Mouse (Mus musculus): ENCODE data around the gene Nosip.

Gene Nosip

DNA sequence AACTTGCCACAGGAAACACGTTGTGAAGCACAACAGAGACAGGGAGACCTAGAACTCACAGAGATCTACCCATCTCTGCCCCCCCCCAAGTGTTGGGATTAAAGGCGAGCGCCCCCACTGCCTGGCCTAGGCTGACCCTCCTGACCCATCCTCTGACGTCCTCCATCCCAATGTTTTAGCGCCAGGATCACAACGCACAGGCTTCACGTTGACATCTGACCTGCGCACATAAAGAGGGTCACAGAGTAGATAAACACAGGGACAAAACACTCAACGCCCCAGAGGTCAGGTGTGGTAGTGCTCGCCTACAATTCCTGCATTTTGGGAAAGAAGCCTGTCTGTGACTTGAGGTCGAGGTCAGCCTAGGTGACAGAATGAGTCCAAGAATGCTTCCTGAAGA, 25.5 kb upstream of the Nosip start:
- DNase-seq = no peak

DNA sequence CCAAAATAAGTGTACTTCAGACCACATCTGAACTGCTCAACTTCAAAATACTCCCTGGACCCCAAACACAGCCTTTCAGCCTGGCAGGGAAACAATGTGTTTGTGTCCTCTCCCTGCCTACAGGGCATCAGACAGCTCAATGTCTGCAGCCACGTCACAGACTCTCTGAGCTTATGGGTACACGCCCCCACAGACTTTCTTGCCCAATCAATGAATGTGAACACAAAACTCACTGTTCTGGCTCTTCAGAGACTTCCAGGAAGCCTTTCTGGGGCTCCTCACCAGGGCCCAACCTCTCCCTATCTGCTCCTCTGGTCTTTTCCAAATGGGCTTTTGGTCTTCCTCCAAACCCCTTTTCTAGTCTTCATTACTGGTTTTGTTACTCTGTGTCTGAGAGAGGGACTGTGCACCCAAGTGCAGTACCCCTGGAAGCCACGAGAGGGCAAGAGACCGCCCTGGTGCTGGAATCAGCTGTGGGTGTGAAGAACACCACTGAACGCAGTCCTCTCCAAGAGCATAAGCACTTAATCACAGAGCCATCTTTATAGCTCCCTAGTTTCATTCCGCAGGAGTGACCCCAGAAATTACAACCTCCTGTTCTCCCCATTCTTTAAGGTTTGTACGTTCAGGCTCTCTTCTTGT, 24.4 kb upstream of the Nosip start:
- peak; percentile 52 for DNase-seq

DNA sequence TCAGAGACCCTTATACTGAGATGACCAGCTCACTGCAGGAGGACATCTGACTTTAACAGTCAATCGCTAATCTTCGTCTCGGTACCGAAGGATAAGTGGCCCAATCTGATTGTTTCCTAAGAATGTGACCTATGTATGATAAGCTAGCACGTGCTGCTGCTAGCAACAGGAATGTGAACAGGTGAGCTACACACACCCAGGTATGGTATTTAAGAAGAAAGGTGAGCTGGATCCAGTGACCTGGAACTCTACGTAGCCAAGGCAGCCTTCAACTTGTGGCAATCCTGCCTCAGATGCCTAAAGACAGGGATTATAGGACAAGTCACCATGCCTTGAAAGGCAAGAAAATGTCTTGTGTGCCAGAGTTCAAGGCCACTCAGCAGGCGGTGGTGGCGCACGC, 23.8 kb upstream of the Nosip start:
- no peak for DNase-seq

DNA sequence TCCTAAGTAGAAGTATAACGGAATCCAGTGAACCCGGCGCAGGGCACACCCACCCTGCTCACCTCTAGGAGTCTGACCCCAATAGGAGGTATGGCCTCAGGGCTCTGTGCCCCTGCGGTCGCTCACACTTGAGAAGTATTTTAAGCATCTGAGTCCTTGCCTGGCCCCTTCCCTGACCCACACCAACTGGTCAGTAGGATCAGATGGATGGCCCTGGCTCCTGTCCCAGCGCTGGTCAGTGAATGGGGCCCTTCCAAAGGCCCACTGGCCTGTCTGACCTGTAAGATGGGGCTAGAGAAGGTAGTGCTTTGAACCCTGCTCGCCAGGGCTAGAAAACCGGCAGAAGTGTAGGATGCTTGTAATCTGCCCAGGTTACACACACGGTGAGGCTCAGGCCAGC, 21.4 kb upstream of the Nosip start:
- DNase-seq = no peak

DNA sequence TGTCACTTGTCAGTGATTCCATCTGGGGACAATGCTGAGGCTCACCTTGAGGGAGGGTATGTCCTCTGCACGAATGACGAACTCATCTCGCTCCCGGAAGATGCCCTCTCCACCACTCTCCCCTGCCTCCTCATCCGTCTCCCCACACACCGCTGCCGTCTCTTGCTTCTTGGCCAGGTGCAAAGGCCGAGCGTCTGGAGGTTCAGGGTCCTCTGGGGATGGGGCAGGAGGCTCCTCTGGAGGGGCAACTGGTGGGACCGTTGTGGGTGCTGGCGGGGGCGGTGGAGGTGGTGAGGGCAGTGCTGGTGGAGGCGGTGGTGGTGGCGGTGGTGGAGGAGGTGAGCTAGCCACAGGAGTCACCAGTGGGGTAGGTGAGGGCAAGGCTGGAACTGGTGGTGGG, 18.9 kb upstream of the Nosip start:
- DNase-seq = no peak

DNA sequence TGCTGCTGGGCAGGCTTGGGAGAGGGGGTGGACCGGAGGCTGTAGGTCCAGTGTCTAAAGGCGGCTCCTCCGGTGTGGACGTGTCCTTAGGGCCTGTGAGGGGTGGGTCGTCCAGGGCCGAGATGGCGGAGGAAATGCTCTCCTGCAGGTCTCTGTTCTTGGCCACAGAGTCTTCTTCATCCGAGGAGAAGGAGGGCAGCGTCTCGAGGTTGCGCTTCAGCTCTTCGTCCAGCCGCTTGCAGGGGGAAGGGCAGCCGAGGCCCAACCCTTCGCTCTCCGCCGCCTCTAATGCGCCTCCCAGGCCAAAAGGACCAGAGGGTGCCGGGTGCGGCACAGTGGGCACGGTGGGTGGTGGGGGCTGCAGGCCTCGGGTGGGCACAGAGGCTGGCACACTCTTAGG, 16.5 kb upstream of the Nosip start:
- no peak for DNase-seq

DNA sequence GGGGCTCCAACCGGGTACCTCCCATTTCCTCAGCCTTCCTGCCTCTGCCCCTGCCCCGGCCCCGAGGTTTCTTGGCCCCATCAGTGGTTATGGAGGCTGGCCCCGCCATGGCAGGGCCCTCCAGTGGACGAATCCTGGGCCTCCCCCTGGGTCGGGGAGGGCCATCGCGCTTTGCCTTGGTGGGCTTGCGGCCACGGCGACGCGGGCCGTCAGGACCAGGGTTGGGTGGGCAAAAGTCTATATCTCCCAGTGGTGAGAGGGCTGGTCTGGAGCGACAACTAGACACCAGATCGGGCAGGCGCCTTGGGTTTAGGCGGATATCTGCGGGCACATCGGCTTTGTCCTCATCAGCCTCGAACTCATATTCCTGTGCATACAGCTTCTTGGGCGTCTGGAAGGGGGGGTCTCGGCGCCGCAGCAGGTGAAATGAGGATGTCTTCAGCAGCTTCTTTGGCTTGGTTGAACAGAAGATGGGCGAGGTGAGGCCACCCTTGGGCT, 15.3 kb upstream of the Nosip start:
- no peak for DNase-seq

DNA sequence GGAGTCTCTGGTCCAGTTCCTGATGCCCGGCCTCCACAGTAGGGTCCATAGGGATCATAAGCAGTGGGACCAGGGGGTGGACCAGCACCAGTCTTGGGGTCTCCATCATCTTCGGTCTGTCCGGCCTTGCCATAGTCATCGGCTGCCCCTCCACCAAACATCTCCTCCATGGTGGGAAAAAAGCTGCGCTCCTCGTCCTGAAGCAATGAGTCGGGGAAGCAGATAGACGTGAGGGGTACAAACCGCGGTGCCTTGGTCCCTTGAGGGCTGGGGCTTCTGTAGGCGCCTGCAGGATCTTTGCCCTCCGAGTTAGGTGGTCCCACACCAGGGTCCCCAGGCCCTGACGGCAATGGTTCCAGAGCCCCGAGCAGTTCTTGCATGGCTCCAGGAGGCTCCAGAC, 14.7 kb upstream of the Nosip start:
- DNase-seq = no peak

DNA sequence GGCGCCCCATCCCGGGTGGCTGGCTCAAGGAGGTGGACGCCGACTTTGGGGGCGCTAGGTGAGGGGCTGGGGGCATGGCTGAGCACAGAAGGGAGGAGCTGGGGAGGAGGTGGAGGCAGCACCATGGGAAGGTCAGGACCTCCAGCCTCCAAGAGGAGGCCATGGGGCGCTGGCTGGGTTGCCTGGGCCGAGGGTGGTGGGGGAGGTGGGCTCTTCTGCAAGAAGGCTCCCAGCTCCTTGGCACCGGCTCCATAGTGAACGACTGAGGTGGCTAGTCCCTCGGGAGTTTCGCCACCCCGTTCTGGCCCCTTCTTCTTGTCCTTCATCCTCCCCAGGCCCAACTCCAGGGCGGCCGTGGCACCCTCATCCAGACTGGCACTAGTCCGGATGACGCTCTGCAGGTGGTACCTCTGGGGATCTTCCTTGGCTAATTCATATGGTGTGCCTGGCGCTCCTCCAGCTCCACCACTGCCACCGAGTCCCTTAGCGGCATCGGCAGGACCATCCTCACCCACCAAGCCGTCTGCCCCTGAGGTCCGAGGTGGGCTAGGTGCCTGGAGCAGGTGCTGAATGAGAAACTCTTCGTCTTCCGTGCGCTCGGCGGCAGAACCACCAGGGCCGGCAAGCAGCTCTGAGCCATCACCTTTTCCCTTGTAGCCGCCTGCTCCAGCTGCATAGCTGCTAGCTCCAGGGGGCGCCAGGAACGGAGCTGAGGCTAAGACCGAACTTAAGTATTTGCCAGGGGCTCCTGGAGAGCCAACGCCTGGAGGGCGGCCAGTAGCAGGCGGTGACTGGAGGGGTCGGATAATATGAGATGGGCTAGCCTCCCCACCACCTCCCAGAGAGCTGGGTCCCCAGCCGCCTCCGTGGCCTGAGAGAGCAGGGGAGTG, 14.0 kb upstream of the Nosip start:
- DNase-seq = peak in 1 of 2 experiments; percentile 40

DNA sequence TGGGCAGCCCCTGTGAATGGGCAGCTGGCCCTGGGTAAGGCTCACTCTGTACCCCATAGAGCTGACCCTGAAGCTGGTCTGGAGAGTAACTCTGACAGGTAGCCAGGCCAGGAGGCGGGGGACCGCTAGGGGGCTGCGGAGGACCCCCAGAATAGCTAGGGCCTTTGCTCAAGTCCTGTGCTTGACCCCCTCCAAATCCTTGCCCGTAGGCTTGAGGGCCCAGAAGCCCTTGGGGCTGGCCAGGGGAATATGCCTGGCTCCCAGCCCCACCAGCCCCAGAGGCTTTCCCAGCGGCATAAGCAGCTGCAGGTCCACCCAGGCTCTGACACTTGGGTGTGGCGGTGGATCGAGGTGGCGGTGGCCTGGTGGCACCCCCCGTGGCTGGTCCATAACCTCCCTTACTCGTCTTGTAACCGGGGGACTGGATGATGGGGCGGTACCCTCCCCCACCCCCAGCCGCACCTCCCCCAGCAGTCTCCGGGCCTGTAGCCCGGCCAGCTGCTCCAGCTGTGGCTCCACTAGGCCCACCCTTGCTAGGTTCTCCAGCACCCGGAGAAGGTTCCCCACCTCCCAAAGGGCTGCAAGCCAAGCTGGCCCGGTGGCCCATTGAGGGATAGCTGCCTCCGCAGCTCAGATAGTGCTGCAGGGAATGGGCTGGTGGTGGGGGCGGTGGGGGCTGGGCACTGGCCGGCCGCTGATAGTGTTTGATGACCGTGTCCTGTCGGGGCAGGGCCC, 13.1 kb upstream of the Nosip start:
- DNase-seq = no peak

DNA sequence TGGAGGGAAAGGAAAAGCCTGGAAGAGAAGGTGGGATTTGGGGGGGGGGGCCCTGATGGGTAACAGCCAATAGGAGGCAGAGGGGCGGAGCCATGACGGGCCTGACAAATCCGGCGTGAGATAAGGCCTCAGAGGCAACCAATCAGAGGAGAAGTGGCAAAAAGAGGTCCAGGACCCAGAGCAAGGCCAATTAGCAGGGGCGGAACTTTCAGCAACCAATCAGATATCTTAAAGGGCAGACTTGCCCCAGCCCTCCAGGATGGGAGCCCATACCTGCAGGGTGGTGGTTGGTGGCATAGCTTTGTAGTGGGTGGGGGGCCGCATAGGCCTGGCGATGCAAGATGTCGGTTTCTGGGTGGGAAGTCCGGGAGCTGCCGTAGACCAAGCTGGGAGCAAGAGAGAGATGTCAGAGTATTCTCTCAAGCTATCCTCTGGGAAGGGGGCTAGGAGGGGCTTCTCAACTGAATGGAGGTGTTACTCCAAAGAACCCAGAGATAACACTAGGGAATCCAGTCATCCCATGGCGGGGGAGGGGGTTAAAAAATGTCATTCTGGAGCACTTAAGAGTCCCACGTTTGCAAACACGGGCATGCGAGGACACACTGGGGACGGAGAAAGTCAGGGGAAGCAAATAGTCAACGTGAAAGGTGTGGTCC, 11.2 kb upstream of the Nosip start:
- peak; percentile 73 to 84 for DNase-seq

DNA sequence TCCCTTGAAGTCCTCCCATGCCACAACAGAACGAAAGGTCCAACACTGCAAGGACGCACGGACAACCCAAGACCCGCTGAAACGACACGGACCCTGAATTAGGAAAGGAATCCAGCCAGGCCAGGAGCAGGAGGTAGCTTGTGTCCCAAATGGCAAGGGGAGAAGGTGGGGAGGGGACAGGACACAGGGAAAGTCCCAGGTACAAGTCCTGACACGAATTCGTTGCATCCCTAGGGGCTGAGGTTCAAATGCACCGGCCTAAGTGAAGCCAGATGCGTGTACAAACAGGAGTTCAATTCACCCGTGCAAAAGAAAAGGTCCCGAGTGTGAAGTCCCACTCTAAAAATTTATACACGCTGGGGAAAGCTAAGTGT, 10.6 kb upstream of the Nosip start:
- peak in 1 of 2 experiments; percentile 20 for DNase-seq

DNA sequence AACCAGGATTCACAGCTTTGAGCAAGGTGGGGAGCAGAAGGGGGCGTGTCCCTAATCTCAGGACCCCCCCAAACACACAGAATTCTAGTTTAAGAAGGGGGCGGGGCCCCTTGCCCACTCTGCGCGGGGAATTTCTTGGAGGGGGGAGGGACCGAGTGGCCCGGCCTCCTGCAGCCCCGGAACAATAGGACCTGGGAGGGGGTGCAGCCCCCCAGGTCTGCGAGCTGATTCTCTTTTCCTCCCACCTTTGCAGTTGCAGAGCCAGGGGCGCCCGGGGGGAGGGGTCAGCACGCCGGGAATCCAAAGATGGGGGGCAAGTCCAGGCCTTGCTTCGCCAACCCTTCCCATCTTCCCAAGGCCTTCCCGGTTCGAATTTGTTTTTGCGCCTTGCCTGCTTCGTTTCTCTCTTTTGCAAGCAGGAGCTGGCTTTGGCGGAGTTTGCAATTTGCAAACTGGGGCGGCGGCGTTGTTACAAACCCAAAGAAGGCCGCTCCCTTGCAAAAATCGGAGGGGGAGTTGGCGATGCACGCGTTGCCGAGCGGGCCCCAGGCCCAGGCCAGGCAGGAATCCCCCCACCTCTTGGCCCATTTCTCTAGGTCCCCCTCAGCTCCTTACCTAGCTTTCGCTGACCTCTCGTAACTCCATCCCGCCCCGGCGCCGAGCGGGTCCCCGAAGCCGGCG, 9.9 kb upstream of the Nosip start:
- DNase-seq = peak; percentile 43 to 62

DNA sequence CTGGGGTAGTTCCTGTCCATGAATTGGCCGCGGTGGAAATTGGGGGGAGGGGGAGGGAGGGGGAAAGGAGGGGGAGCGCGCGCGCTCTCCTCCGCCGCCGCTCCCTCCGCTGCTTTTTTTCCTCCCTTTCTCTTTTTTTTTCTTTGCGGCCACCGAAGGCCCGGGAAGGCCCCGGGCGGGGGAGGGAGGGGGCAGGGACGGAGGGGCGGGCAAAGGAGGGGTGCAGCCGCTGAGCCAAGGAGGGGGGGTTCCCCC, 9.4 kb upstream of the Nosip start, which contains the start of gene Prr12:
Gene Prr12, minus strand, starts transcription at position 20 of the 255 bp plus-strand sequence.
- DNase-seq = no peak

DNA sequence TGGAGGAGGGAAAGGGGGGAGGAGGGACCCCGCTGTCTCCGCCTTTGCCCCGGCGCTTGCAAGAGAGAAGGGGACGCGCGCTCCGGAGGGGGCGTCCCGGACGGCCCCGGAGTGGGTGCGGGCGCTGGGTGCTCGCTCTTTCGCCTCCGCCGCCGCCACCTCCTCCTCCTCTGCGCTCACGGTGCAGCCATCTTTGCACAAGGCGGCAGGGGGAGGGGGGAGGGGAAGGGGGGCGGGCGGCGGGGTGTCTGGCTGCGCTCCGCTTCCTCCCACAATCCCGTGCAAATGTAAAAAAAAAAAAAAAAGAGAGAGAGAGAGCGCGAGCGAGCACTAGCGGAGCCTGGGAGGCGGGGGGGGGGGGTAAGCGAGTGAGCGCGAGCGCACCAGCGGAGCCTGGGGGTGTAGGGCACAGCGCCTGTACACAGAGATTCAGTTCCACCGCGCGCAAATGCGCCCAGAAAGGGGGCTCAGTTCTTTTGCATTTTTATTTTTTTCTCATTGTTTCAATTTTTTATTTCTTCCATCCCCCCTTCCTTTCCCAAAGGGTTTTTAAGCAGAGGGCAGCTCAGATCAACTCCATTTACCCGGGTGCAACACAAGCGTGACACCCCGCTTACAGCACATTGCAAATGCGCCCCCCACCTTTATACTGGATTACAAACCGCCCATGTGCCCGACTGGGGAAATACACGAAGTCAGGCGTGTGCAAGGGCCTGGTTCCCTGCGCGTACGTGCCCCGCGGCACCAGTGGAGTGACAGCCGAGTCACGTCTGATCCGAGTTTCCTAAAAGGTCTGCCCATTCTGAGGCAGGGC, 8.9 kb upstream of the Nosip start:
- peak; percentile 64 to 78 for DNase-seq

DNA sequence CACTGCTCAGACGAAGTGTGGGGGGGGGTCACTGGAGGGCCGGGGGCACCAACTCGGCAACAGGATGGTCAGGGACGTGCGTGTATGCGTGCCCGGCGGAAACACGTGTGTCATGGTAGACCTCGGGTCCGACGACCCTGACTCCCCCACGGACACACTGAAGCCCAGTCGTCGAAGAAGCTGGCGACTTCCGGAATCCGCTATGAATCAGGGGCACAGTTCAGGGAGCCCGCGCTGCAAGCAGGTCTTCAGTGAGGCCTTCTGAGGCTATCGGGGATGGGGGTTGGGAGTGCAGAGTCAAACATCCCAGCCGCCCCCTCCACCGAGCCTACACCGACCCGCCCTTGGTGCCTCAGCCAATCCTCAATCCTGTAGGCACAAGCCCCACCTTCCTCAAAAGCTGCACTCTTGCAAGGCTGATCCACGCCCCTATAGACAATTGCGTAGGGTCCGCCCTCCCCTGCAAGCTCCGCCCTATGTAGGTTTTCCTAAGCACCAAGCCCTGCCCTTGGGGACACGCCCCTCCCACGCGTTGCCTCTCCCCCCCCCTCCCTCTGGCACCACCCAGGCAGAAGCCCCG, 8.2 kb upstream of the Nosip start:
- DNase-seq = peak; percentile 87 to 98

DNA sequence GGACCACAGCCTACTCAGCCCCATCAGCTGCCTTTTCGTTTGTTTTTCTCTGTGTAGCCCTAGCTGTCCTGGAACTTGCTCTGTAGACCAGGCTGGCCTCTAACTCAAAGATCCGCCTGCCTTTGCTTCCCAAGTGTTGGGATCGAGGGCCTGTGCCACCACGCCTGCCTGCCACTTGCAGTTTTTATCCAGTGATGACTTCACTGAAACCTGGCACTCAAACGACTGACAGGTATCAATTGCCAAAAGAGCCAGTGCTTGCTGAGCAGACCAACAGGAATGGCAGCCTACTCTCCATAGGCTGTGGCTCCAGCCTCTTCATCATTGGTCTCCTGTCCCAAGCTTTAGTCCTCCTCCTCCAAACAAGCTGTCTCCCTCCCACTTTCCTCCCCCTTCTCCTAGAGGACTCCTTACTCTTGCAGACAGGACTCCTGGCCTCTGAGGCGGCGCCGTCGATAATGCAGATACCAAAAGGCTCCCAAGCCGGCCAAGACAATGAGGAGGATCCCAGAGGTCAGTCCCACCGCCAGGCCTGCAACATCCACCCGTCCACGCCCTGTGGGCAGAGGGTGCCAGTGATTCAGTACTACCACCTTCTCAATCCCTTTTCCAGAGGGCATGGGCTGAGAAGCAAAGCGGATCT, 5.8 kb upstream of the Nosip start:
- DNase-seq = no peak

DNA sequence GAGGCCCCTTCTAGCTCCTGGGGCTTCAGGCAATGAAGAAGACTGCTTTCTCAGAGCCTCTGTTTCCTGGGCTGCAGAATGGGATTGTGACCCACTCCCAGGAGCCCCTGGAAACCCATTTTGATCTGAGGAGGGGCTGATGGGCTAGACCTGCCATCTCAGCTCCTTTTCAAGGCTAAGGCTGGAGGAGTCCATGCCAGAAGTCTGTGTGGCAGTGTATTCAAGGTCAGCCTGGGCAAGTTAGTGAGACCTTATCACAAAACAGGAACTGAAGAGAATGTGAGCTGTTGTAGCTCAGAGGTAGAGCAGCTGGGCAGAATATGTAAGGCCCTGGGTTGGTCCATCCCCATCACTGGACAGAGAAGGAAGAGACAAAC, 5.3 kb upstream of the Nosip start:
- DNase-seq = no peak

DNA sequence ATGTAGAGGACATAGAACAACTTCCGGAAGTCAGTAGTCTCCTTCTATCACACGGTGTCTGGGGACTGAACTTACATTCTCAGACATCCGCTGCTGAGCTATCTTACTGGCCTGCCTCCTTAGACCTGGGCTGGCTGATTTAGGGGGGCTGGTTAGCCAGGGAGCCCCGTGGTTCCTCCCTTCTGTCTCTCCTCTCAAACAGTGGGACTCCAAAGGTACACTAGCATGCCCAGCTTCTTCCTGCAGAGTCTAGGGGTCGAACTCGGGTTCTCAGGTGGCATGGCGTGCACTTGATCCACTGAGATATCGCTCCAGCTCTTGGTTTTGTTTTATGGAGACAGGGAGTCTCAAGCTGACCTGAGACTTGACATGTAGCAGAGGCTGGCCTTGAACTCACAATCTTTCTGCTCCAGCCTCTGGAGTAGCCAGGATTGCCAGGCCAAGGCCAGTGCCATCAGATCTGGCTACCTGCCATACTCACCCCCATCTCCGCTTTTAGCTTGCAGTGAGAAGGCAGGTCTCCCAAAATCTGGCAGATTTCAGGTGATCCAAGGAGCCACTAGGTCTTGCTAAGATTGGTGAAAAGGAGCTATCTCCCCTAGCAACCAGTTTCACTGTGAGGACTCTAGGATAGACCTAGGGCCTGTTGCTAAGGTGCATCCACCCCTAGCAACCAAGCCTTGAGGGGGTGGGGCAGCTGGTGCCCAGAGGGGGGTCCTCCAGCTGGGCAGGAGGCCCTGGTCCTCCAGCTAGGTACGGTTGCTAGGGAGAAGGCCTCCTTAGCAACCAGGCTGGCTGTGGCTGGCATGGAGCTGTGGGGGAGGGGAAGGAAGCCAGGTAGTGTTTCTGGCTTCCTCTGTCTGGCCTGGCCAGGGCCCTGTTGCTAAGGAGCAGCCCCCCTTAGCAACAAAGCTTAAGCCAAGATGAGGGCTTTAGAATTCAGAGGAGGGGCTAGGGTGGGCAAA, 3.3 kb upstream of the Nosip start:
- DNase-seq = no peak

DNA sequence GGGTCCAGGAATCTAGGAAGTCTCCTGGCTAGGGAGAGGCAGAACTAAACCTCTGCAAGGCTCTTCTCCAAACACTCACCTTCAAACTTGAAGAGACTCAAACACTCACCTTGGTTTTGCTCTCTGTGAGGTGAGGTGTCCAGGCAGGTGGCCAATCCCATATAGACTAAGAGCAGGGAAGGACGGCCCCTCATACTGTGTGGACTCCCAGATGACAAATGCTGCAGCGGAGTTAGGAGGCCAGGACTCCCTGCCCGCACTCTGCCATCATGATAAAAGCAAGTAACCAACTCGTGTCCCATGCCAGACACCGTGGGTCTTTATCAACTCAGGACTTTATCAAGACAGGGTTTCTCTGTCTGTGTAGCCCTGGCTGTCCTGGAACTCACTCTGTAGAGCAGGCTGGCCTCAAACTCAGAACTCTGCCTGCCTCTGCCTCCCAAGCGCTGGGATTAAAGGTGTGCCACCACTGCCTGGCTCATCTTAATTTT, 1.6 kb upstream of the Nosip start:
- DNase-seq = no peak
